Mouse (Mus musculus): ENCODE data around the gene Cbfa2t2.

DNA sequence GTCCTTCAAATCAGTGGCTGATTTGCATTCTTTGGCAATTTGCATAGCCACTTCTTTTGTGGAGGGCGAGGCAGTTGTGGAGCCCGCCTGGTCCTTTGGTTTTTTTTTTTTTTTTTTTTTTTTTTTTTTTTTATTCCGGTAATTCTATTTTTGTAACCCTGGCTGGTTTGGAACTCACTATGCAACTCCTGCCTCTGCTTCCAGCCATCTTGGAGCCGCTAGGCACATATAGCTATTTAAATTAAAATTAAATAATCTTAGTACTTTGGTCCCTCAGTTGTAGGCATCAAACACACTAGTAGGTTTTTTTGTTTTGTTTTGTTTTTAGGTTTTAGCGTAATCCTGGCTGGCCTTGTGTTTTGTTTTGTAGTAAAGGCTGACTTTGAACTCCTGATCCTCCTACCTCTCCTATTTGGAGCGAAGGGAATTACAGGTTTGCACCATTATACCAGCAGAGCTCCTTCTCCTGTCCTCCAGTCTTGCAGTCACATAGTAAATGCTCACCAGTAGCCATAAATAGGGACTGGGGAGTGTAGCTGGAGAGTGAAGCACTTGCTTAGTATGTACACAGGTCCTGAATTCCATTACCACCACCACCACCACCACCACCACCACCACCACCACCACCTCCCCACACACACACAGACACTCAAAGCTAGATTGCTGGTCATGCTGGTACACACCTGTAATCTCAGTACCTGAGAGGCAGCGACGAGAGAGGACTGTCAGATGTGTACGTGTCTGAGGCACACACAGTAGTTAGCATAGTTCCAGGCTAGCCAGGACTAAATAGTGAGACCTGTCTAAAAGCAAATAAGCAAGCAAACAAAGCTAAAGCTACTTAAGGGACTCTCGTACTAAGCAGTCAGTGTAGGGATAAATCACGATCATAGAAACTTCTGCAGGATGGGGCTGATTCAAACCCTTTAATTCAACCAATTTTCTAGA, 9.1 kb upstream of the Cbfa2t2 start:
- TF ChIP-seq POLR2A (IDR thresholded peaks at IDR 0.05; ENCODE audit: low read depth, low read length) (no peak), CTCF (IDR thresholded peaks at IDR 0.05; ENCODE audit: borderline replicate concordance, insufficient read depth, low read length) (no peak)
